Mouse (Mus musculus): ENCODE measurements at regions not wholly inside any gene's neighbourhood (a gene's known extent, or its start where the extent isn't known, plus 50 kb on each side); places are given as distances from the start of the nearest gene placed in this dataset.
A peak's percentile ranks its signal among the peaks of the same experiment; 100 is the strongest.
"Not testable (repeated sequence)": the region's sequence is repeated elsewhere in the genome, so short reads cannot be mapped to it uniquely, and the experiment has no call there.

GRCm38 (mm10) chr15:37101419-37101818, 93.8 kb upstream of the Zfp706 start:
- no peak for DNase-seq (ENCODE audit: low read depth, low spot score)

GRCm38 (mm10) chr15:37100767-37101288, 93.3 kb upstream of the Zfp706 start:
- DNase-seq (ENCODE audit: low read depth, low spot score): no peak

GRCm38 (mm10) chr15:37099927-37100766, 92.6 kb upstream of the Zfp706 start:
- peak; percentile 85 for DNase-seq (ENCODE audit: low read depth, low spot score)

GRCm38 (mm10) chr15:37099176-37099575, 91.6 kb upstream of the Zfp706 start:
- no peak for DNase-seq (ENCODE audit: low read depth, low spot score)

GRCm38 (mm10) chr15:37097426-37097825, 89.9 kb upstream of the Zfp706 start:
- DNase-seq (ENCODE audit: low read depth, low spot score): no peak

- not testable (repeated sequence) for DNase-seq (ENCODE audit: low read depth, low spot score)
Observed at GRCm38 (mm10) chr15:37091171-37091570, 83.6 kb upstream of the Zfp706 start.

- no peak for DNase-seq (ENCODE audit: low read depth, low spot score)
Observed at GRCm38 (mm10) chr15:37083726-37084125, 76.2 kb upstream of the Zfp706 start.

GRCm38 (mm10) chr15:37081836-37082235, 74.3 kb upstream of the Zfp706 start:
- no peak for DNase-seq (ENCODE audit: low read depth, low spot score)

- no peak for DNase-seq (ENCODE audit: low read depth, low spot score)
Observed at GRCm38 (mm10) chr15:37080931-37081330, 73.4 kb upstream of the Zfp706 start.

- no peak for DNase-seq (ENCODE audit: low read depth, low spot score)
Observed at GRCm38 (mm10) chr15:37080395-37080794, 72.8 kb upstream of the Zfp706 start.

- DNase-seq (ENCODE audit: low read depth, low spot score): not testable (repeated sequence)
Observed at GRCm38 (mm10) chr15:37074207-37074606, 66.6 kb upstream of the Zfp706 start.

GRCm38 (mm10) chr15:37072202-37072862, 64.8 kb upstream of the Zfp706 start:
- DNase-seq (ENCODE audit: low read depth, low spot score): no peak

- no peak for DNase-seq (ENCODE audit: low read depth, low spot score)
Observed at GRCm38 (mm10) chr15:37070188-37070587, 62.6 kb upstream of the Zfp706 start.

- no peak for DNase-seq (ENCODE audit: low read depth, low spot score)
Observed at GRCm38 (mm10) chr15:37067326-37067725, 59.8 kb upstream of the Zfp706 start.

- DNase-seq (ENCODE audit: low read depth, low spot score): no peak
Observed at GRCm38 (mm10) chr15:37065926-37066550, 58.5 kb upstream of the Zfp706 start.

- DNase-seq (ENCODE audit: low read depth, low spot score): no peak
Observed at GRCm38 (mm10) chr15:37065408-37065807, 57.8 kb upstream of the Zfp706 start.

GRCm38 (mm10) chr15:37063781-37064383, 56.3 kb upstream of the Zfp706 start:
- DNase-seq (ENCODE audit: low read depth, low spot score): no peak

GRCm38 (mm10) chr15:37062585-37062984, 55.0 kb upstream of the Zfp706 start:
- no peak for DNase-seq (ENCODE audit: low read depth, low spot score)

GRCm38 (mm10) chr15:37061501-37061900, 53.9 kb upstream of the Zfp706 start:
- no peak for DNase-seq (ENCODE audit: low read depth, low spot score)

- DNase-seq (ENCODE audit: low read depth, low spot score): no peak
Observed at GRCm38 (mm10) chr15:37060831-37061230, 53.3 kb upstream of the Zfp706 start.
